Mouse (Mus musculus): ENCODE data around the gene Cbfa2t2. TPM values are rescaled to one million over a fixed set of nuclear protein-coding genes. Genes with fewer than 3 reads are reported as not detected.
A peak's percentile ranks its signal among the peaks of the same experiment; 100 is the strongest.
"Not testable (repeated sequence)": the region's sequence is repeated elsewhere in the genome, so short reads cannot be mapped to it uniquely, and the experiment has no call there.

The Cbfa2t2 gene
- polyA plus RNA-seq, 1 experiment from 2014 or later = 7.8 TPM

DNA sequence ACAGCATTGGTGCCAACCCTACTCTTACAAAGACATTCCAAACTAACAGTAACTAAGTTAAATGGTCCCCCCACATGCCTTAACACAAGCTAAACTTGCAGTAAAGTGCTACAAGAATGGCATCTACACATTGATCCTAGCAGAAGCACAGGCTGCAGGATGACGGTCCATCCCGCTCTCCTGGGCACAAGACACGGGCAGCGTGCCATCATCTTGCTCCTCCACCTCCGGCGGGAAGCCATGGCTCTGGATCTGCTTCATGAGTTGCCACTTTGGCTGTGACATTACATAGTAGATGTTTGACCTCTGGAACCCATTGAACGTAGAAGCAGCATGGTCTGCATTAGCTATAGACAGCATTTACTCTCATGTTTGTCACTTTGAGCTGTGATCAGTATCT is 39.6 kb downstream of the Cbfa2t2 start:
- no peak for ATAC-seq
- no peak for TF ChIP-seq CTCF (IDR thresholded peaks at IDR 0.05; ENCODE audit: low read depth)
- Histone ChIP-seq H3K9ac (ENCODE audit: low read depth, low read length) (no peak overlapping the region), H3K27me3 (replicated peaks; ENCODE audit: control insufficient read depth, insufficient read depth, low read length) (no peaks in the 10 kb centered on the region), H3K9me3 (ENCODE audit: control insufficient read depth) (no peaks in the 10 kb centered on the region), H3K27ac (ENCODE audit: low read depth, low read length) (no peak overlapping the region), H3K36me3 (ENCODE audit: control insufficient read depth, insufficient read depth) (no peaks in the 10 kb centered on the region), H3K4me1 (replicated peaks; ENCODE audit: control insufficient read depth, insufficient read depth, low read length) (no peaks in the 10 kb centered on the region), H3K4me3 (ENCODE audit: low read depth, low read length) (no peak overlapping the region), H3K4me2 (replicated peaks; ENCODE audit: low read depth) (no peak overlapping the region)
- WGBS = 96% methylated on average over 7 of the region's 7 CpGs

- WGBS = 80% methylated on average over 3 of the region's 3 CpGs
- Histone ChIP-seq H3K4me3 (ENCODE audit: low read depth, low read length) (no peak overlapping the region), H3K27me3 (replicated peaks; ENCODE audit: control insufficient read depth, insufficient read depth, low read length) (no peaks in the 10 kb centered on the region), H3K36me3 (ENCODE audit: control insufficient read depth, insufficient read depth) (no peaks in the 10 kb centered on the region), H3K27ac (ENCODE audit: low read depth, low read length) (no peak overlapping the region), H3K4me1 (replicated peaks; ENCODE audit: control insufficient read depth, insufficient read depth, low read length) (no peaks in the 10 kb centered on the region), H3K4me2 (replicated peaks; ENCODE audit: low read depth) (no peak overlapping the region), H3K9ac (ENCODE audit: low read depth, low read length) (no peak overlapping the region), H3K9me3 (ENCODE audit: control insufficient read depth) (no peaks in the 10 kb centered on the region)
- no peak for ATAC-seq
- no peak for TF ChIP-seq CTCF (IDR thresholded peaks at IDR 0.05; ENCODE audit: low read depth)
These were observed 40.7 kb downstream of the Cbfa2t2 start for GRCm38 (mm10) chr2:154477028-154477427.

DNA sequence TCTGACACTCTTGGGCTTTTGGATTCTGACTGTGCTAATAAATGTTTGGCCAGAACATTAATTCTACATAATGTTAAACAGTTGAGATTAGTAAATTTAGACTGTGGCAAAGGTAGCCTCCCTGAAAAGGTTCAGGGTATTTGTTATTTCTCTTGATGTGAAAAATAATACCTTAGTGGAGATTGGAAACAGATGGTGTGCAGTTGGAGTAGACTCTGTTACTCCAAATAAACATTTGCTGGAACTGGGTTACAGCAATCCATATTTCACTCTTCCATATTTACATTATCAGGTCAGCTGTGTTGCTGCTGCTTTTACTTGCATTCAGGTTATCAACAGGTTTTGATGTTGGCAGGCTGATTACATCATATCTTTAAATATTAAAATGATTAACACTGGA is 55.5 kb downstream of the Cbfa2t2 start:
- H3K4me2 ChIP-seq (replicated peaks; ENCODE audit: low read depth) = no peak overlapping the region
- ATAC-seq = no peak
- H3K4me1 ChIP-seq (replicated peaks; ENCODE audit: control insufficient read depth, insufficient read depth, low read length) = no peaks in the 10 kb centered on the region
- H3K36me3 ChIP-seq (ENCODE audit: control insufficient read depth, insufficient read depth) = no peaks in the 10 kb centered on the region
- H3K27ac ChIP-seq (ENCODE audit: low read depth, low read length) = no peak overlapping the region
- no peaks in the 10 kb centered on the region for H3K27me3 ChIP-seq (replicated peaks; ENCODE audit: control insufficient read depth, insufficient read depth, low read length)
- H3K9me3 ChIP-seq (ENCODE audit: control insufficient read depth) = no peaks in the 10 kb centered on the region
- no peak overlapping the region for H3K4me3 ChIP-seq (ENCODE audit: low read depth, low read length)
- H3K9ac ChIP-seq (ENCODE audit: low read depth, low read length) = no peak overlapping the region
- no peak for TF ChIP-seq CTCF (IDR thresholded peaks at IDR 0.05; ENCODE audit: low read depth)

DNA sequence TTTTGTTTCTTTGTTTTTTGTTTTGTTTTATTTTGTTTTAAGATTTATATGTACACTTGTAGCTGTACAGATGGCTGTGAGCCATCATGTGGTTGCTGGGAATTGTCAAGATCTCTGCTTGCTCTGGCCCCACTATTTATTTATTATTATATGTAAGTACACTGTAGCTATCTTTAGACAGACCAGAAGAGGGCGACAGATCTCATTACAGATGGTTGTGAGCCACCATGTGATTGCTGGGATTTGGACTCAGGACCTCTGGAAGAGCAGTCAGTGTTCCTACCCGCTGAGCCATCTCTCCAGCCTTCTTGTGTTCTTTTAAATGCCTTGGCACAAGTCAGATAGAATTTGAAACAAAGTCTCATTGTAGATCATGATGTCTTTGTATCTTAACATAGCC is 57.3 kb downstream of the Cbfa2t2 start:
- not testable (repeated sequence) for H3K4me2 ChIP-seq (replicated peaks; ENCODE audit: low read depth); H3K27me3 ChIP-seq (replicated peaks; ENCODE audit: control insufficient read depth, insufficient read depth, low read length); ATAC-seq; H3K9ac ChIP-seq (ENCODE audit: low read depth, low read length); H3K9me3 ChIP-seq (ENCODE audit: control insufficient read depth); H3K27ac ChIP-seq (ENCODE audit: low read depth, low read length); H3K36me3 ChIP-seq (ENCODE audit: control insufficient read depth, insufficient read depth); H3K4me1 ChIP-seq (replicated peaks; ENCODE audit: control insufficient read depth, insufficient read depth, low read length); H3K4me3 ChIP-seq (ENCODE audit: low read depth, low read length)
- TF ChIP-seq CTCF (IDR thresholded peaks at IDR 0.05; ENCODE audit: low read depth) = peak; percentile 57
- WGBS = 45% methylated on average over 2 of the region's 2 CpGs

- no peak for ATAC-seq
- Histone ChIP-seq H3K4me3 (ENCODE audit: low read depth, low read length) (no peak overlapping the region), H3K4me1 (replicated peaks; ENCODE audit: control insufficient read depth, insufficient read depth, low read length) (no peaks in the 10 kb centered on the region), H3K27ac (ENCODE audit: low read depth, low read length) (no peak overlapping the region), H3K9ac (ENCODE audit: low read depth, low read length) (no peak overlapping the region), H3K9me3 (ENCODE audit: control insufficient read depth) (no peaks in the 10 kb centered on the region), H3K27me3 (replicated peaks; ENCODE audit: control insufficient read depth, insufficient read depth, low read length) (no peaks in the 10 kb centered on the region), H3K36me3 (ENCODE audit: control insufficient read depth, insufficient read depth) (no peaks in the 10 kb centered on the region), H3K4me2 (replicated peaks; ENCODE audit: low read depth) (no peak overlapping the region)
- no peak for TF ChIP-seq CTCF (IDR thresholded peaks at IDR 0.05; ENCODE audit: low read depth)
- WGBS = 95% methylated on average over 4 of the region's 4 CpGs
These were observed 58.7 kb downstream of the Cbfa2t2 start for GRCm38 (mm10) chr2:154495021-154495420.

- H3K9me3 ChIP-seq (ENCODE audit: control insufficient read depth) = no peaks in the 10 kb centered on the region
- H3K9ac ChIP-seq (ENCODE audit: low read depth, low read length) = no peak overlapping the region
- H3K4me1 ChIP-seq (replicated peaks; ENCODE audit: control insufficient read depth, insufficient read depth, low read length) = no peaks in the 10 kb centered on the region
- no peak overlapping the region for H3K4me3 ChIP-seq (ENCODE audit: low read depth, low read length)
- no peak for TF ChIP-seq CTCF (IDR thresholded peaks at IDR 0.05; ENCODE audit: low read depth)
- no peak overlapping the region for H3K27ac ChIP-seq (ENCODE audit: low read depth, low read length)
- WGBS = 54% methylated on average over 5 of the region's 5 CpGs
- no peaks in the 10 kb centered on the region for H3K27me3 ChIP-seq (replicated peaks; ENCODE audit: control insufficient read depth, insufficient read depth, low read length)
- 0 out of 2 replicates have a peak, but pooled peaks cover 6% of the 10 kb centered on the region for H3K36me3 ChIP-seq (ENCODE audit: control insufficient read depth, insufficient read depth)
- ATAC-seq = no peak
- H3K4me2 ChIP-seq (replicated peaks; ENCODE audit: low read depth) = no peak overlapping the region
These were observed 62.3 kb downstream of the Cbfa2t2 start for GRCm38 (mm10) chr2:154498571-154498970.

GRCm38 (mm10) chr2:154499717-154500247 is 63.5 kb downstream of the Cbfa2t2 start:
- H3K4me1 ChIP-seq (replicated peaks; ENCODE audit: control insufficient read depth, insufficient read depth, low read length) = no peaks in the 10 kb centered on the region
- ATAC-seq = no peak
- no peak for TF ChIP-seq CTCF (IDR thresholded peaks at IDR 0.05; ENCODE audit: low read depth)
- no peaks in the 10 kb centered on the region for H3K9me3 ChIP-seq (ENCODE audit: control insufficient read depth)
- no peak overlapping the region for H3K27ac ChIP-seq (ENCODE audit: low read depth, low read length)
- H3K27me3 ChIP-seq (replicated peaks; ENCODE audit: control insufficient read depth, insufficient read depth, low read length) = no peaks in the 10 kb centered on the region
- H3K4me3 ChIP-seq (ENCODE audit: low read depth, low read length) = no peak overlapping the region
- no peak overlapping the region for H3K9ac ChIP-seq (ENCODE audit: low read depth, low read length)
- peaks cover 9% of the 10 kb centered on the region for H3K36me3 ChIP-seq (ENCODE audit: control insufficient read depth, insufficient read depth)
- H3K4me2 ChIP-seq (replicated peaks; ENCODE audit: low read depth) = no peak overlapping the region
- WGBS = 90% methylated on average over 2 of the region's 2 CpGs

Data from intestine, postnatal 0 days (tissue).